Mouse (Mus musculus) ZHBTc4 (cell line): ENCODE measurements around the gene Hydin.
"Not testable (repeated sequence)": the region's sequence is repeated elsewhere in the genome, so short reads cannot be mapped to it uniquely, and the experiment has no call there.

Experiments used
- DNase-seq: peaks from one replicate; pipeline ENCODE4 v3.0.0-alpha.2; 2011; ENCODE audit warnings: low read depth, low spot score

Gene Hydin

DNA sequence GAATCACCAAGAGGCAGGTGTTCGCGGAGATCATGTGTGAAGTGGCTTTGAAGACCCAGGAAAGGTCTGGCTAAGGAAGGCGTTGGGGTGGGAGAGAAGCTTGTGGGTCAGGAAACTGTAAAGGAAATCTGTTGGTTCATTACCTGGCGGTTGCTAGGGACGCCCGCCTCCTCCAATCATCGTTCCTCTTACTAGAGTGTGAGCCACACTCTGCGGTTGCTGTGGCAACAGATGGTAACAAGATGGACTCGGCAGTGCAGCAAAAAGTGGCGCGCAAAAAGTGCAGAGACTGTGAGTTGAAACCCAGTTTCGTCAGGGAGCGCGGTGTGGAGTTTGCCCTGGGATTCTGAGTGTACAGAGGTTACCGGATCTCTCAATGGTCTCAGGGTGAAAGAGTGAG lies at the start of gene Hydin:
Hydin (plus strand) TSS at position 237 of the 400 bp plus-strand sequence.
- peak; percentile 95 for DNase-seq

DNA sequence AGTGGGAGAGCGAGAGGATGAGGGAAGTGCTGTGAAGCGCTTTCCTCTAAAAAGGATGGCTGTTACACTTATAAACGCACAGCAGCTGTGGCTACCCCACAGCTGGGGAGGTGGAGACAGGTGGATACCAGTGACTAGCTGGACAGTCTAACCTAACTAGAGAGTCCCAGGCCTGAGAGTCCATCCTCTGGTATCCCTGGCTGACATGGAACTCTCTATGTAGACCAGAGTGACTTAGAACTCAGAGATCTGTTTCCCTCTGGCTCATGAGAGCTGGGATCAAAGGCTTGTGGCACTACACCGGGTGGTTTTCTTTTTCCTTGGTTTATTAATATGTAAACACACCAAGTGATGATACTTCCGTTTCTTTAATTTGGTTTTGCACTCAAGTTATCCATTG lies 49.6 kb upstream of the Hydin start:
- no peak for DNase-seq

DNA sequence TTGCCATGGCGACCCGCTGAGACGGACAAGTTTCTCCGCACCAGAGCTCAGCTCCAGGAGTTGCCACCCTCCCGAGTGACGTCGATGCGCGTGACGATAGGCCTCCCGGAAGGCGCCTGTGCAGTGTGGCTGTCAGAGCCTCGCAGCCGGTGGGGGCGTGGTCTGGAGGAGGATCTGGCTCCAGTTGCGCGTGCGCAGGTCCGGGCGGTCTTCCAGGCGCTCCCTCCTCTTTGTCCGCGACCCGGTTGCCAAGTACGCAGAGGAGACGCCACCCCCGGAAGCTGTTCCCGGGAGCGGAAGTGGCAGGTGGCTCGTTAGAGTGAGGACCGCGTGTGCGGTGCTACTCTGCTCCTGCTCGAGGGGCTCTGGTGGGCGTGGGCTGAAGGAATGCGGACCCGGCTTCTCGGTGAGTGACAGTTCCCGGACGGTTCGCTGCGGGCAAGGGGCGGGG lies 49.1 kb upstream of the Hydin start:
- peak; percentile 99 for DNase-seq

DNA sequence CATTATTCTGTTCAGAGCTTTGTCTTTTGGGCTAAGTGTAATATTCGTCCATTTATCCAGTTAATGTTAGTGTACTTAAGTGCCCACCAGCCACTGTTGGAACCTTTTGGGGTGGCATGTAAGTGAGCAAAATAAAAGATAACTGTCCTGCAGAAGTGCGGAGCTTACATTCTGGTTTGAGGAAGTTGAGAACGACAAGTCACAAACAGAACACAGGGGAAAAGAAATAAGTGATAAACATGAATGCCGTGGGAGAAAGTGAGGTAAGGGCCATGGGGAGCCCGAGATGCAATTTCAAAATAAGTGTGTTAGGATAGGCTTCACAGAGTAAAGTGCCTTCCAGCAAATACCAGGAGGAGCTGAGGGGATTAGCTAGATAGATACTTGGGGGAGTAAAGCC lies 48.3 kb upstream of the Hydin start:
- DNase-seq = no peak

- no peak for DNase-seq
Observed at GRCm38 (mm10) chr8:110220936-110221335, 45.8 kb upstream of the Hydin start.

- DNase-seq = no peak
Observed at GRCm38 (mm10) chr8:110230803-110231202, 36.0 kb upstream of the Hydin start.

- no peak for DNase-seq
Observed at GRCm38 (mm10) chr8:110242278-110243177, 24.2 kb upstream of the Hydin start.

GRCm38 (mm10) chr8:110244566-110244965 lies 22.2 kb upstream of the Hydin start:
- peak; percentile 61 for DNase-seq

- DNase-seq = no peak
Observed at GRCm38 (mm10) chr8:110247238-110247637, 19.5 kb upstream of the Hydin start.

- DNase-seq = no peak
Observed at GRCm38 (mm10) chr8:110253986-110254385, 12.8 kb upstream of the Hydin start.

GRCm38 (mm10) chr8:110265796-110266305 lies 926 bp upstream of the Hydin start:
- DNase-seq = no peak

DNA sequence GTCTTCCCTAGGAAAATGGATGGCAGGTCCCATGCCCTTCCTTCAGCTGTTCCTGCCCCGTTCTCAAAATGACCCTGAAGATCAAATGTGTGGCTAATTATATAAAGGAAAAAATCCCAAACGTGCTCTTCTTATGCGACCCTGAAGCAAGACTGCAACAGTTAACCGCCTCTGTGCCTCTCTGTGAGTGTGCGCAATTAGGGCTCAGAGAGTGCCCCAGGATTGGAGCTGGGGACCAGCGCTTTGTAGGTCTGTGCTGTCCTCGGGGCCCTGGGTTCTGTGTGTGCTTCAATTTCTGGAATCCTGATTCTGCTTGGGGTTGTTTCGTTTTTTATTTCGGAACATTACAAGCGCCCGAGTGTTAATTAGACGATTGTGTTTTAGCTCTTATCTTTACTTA lies 491 bp downstream of the Hydin start:
- no peak for DNase-seq

- DNase-seq = no peak
Observed at GRCm38 (mm10) chr8:110270659-110271058, 3.9 kb downstream of the Hydin start.

- no peak for DNase-seq
Observed at GRCm38 (mm10) chr8:110273394-110273793, 6.6 kb downstream of the Hydin start.

DNA sequence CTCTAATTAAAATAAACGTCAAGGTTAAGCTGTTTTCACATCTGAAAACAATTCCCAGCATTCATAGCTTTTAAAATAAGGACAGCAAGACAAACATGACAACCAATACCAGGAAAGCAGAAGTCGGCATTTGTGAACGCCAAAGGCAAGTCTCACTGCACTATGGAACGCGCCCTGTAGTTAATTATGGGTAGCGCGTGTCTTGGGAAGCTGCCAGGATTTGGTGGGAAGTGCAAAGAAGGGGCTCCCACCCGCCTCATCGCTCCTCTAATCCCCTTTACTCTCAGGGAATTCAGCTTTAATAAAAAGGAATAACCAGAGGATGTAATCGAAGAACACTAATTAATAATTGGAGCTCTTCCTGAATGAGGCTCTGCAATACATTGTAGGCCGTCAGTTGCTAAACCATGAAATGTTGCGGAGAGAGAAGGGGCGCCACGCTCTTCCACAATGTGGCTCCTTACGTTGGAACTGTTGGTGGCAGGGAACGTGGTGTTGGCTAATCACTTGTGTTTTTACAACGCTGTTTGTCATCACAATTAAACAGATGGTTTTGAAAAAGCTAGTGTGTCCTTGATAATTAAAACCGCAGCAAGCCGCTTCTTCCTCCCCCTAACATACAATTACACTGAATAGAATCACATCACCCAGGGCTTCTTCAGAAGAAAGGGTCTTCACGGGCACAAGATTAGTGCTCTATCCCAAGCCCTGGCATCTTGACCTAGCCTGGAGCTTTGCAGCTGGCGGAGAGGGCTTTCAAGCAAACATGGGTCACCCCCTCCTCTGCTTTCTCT lies 8.9 kb downstream of the Hydin start:
- DNase-seq = no peak

- DNase-seq = no peak
Observed at GRCm38 (mm10) chr8:110276259-110276560, 9.4 kb downstream of the Hydin start.

- DNase-seq = no peak
Observed at GRCm38 (mm10) chr8:110312715-110313114, 45.9 kb downstream of the Hydin start.

GRCm38 (mm10) chr8:110315826-110316225 lies 49.0 kb downstream of the Hydin start:
- DNase-seq = no peak

DNA sequence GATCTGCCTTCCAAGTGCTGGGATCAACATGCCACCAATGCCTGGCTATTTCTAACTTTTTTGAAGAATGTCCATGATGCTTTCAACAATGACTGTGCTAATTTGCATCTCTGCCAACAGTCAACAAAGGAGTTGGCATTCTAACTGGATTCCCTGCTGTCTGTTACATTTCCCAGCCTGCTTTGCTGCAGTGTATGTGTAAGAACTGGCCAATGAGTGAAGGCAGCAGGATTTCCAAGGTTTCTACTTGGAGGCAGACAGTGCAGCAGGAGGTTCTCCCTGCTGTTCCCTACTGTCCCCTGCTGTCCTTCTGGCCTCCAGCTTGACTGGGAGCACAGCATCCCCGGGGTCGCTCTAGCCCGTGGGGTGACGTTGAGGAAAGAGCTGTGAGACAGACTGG lies 52.8 kb downstream of the Hydin start:
- DNase-seq = no peak

DNA sequence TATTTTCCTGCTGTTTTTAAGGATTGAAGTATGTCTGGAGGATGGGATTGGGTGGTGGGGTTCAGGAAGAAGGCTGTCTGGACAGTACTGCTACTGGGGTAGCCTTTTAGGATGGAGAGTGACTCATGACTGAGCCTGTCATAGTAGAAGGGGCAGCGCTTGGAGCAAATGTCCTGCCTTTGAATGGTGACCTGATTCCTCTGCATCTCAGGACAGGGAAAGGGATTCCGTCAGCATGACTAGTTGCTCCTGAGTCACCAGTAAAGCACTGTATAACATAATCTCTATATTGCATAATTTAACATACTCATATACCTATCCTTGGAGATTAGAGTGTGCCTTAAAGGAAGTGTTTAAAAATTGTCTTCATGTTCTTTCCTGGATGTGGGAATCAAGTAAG lies 54.7 kb downstream of the Hydin start:
- no peak for DNase-seq

- DNase-seq = no peak
Observed at GRCm38 (mm10) chr8:110323981-110324574, 57.3 kb downstream of the Hydin start.

GRCm38 (mm10) chr8:110327120-110327519 lies 60.3 kb downstream of the Hydin start:
- not testable (repeated sequence) for DNase-seq
